Mouse (Mus musculus) CD4-positive helper T cell, adult 2 months (primary cell): ENCODE measurements around the gene Fbxo3.
"Not testable (repeated sequence)": the region's sequence is repeated elsewhere in the genome, so short reads cannot be mapped to it uniquely, and the experiment has no call there.

Experiments used
- DNase-seq: peaks from one replicate; pipeline ENCODE4 v3.0.0-alpha.2; 2012; ENCODE audit warnings: low read depth, missing footprints, low spot score

Fbxo3 gene

DNA sequence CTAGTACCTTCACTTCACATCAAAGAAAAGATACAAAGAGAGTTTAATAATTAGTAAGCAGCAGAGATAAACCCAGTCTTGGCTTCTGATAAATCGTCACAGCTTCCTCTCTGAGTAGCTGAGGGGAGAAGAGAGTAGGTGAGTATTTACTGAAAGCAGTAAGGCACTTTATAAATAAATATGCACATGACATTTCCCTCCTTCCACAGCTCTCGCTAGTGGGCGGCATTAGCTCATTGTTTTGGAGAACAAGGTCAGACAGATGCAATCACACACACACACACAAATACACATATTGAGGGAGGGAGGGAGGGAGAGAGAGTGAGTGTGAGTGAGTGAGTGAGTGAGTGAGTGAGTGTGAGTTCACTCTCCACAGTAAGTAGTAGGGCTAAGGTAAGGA is 8.8 kb downstream of the Fbxo3 start:
- no peak for DNase-seq

DNA sequence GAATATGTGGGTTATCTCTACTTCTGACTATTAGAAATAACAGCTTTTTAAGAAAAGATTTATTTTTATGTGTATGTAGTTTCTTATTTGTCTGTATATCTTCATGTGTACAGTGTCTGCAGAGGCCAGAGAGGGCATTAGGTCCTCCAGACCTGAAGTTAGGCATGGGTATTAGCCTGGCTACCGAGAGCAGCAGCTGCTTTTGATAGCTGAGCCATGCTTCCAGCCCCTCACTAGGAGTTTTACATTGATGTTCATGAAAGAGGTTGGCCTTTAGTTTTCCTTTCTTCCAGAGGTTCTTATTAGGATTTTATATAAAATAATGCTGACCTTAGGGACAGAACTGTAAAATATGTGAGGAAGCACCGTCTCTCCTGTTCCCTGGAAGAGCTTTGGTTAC is 10.7 kb downstream of the Fbxo3 start:
- no peak for DNase-seq

DNA sequence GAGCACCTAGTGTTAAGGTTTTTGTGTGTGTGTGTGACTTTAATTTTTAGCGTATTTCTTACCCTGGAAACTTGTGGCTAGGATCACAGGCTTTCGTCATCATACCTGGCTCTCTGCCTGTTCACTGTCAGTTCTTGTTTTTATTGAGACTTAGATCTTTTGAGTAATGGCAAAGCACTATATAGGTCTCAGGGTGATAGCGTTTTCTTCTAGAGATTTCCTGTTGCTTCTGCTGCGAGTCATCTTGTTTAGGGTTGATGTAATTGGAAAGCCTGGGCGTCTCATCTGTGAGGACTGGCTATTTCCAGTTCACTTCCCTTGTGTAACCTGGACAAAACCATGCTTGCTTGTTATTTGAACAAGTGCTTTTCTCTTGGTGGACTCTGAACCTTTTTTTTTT is 14.1 kb downstream of the Fbxo3 start:
- DNase-seq = peak; percentile 6

DNA sequence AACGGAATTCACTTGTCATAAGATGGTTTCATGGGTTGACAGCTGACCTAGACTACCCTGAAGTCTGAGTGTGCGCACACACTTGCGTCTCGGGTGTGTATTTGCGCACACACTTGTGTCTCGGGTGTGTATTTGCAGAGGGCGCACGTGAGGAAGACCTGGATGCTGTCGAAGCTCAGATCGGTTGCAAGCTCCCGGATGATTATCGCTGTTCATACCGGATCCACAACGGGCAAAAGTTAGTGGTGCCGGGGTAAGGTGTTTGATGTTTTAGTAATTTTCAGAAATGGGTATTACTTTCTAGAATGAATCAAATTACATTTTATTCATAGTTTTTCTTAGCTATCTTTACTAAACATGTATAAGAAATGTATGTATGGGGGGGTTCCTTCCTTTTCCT is 15.2 kb downstream of the Fbxo3 start:
- no peak for DNase-seq

GRCm38 (mm10) chr2:104043624-104044478 is 16.3 kb downstream of the Fbxo3 start:
- no peak for DNase-seq

GRCm38 (mm10) chr2:104044479-104045080 is 17.1 kb downstream of the Fbxo3 start:
- DNase-seq = no peak

- no peak for DNase-seq
Observed at GRCm38 (mm10) chr2:104058381-104058780, 30.9 kb downstream of the Fbxo3 start.

DNA sequence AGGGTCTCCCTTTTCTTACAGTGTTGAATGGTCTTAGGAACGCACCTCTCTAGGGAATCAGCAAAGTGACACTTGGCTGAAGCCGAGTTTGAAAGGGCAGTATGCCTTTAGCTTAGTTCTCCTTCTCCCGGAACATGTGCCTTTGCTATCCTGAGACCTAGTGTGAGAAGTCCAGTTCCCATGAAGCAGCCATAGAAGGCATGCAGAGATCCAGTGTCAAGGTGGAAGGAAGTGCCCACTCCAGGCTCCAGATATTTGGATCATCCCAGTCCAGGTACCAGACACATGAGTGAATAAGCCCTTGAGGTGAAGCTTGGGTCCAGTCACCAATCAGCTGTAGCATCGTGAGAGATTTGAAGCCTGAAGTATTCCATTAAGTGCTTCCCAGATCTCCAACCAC is 31.4 kb downstream of the Fbxo3 start:
- DNase-seq = no peak

- DNase-seq = no peak
Observed at GRCm38 (mm10) chr2:104059786-104060185, 32.3 kb downstream of the Fbxo3 start.

DNA sequence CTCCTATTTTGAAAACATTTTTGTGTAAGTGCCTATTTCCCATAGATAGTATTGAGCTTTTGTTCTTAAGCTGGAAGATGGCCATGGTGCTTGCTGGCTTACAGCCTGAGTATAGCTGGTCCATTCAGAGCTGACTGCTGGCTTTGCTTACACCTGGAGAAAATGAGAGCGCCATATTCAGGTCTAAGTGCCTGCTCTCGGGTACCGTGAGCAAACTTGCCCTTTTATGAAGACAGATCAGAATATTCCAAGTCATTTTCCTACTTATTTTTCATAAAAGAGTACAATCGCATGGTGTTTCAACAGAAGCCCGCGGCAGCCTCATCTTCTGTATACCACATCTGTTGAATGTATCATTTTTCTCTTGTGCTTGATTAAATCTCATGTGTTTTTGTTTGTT is 33.5 kb downstream of the Fbxo3 start:
- no peak for DNase-seq

GRCm38 (mm10) chr2:104062665-104063064 is 35.1 kb downstream of the Fbxo3 start:
- DNase-seq = no peak

- no peak for DNase-seq
Observed at GRCm38 (mm10) chr2:104064152-104064551, 36.6 kb downstream of the Fbxo3 start.

DNA sequence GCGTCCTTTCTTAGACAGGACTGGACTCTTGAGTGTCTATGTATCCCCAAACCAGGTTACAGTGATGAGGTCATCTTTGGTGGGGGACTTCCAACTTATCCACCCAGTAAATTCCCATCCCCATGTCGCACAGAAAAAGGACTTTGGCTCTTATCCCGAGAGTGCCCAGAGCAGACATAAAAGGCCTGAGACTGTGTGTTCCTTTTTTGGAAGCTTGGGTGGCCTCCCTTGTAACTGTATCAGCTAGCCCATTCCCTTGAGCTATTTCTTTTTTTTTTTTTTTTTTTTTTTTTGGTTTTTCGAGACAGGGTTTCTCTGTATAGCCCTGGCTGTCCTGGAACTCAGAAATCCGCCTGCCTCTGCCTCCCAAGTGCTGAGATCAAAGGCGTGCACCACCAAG is 38.0 kb downstream of the Fbxo3 start, which contains the start of gene Gm10912:
Gene Gm10912 (plus strand): TSS at position 301 of the 400 bp plus-strand sequence.
- not testable (repeated sequence) for DNase-seq

- not testable (repeated sequence) for DNase-seq
Observed at GRCm38 (mm10) chr2:104068450-104068849, 40.9 kb downstream of the Fbxo3 start, which contains the start of gene Gm10799. TSS of gene Gm10799 (minus strand) at chr2:104068550.

- DNase-seq = peak; percentile 56
Observed at GRCm38 (mm10) chr2:104069704-104070185, 42.2 kb downstream of the Fbxo3 start, which contains the start of gene Cd59b. TSS of gene Cd59b (plus strand) at chr2:104069849.

DNA sequence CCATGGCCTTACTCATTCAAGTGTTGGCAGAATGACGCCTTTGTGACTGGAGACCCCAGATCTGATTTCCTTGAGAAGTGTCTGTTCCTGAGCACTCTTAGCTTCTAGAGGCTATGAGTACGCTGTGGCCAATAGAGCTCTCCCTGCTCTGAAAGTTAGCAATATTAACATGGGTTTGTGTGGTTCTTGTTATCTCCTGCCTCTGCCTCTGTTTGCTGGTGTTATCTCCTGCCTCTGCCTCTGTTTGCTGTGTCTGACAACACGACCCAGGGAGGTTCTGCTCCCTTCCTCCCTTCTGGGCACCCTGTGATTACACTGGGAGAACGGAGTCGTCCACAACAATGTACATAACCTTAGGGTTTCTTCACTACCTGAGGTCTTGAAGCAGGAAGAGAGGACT is 50.8 kb downstream of the Fbxo3 start:
- DNase-seq = not testable (repeated sequence)

DNA sequence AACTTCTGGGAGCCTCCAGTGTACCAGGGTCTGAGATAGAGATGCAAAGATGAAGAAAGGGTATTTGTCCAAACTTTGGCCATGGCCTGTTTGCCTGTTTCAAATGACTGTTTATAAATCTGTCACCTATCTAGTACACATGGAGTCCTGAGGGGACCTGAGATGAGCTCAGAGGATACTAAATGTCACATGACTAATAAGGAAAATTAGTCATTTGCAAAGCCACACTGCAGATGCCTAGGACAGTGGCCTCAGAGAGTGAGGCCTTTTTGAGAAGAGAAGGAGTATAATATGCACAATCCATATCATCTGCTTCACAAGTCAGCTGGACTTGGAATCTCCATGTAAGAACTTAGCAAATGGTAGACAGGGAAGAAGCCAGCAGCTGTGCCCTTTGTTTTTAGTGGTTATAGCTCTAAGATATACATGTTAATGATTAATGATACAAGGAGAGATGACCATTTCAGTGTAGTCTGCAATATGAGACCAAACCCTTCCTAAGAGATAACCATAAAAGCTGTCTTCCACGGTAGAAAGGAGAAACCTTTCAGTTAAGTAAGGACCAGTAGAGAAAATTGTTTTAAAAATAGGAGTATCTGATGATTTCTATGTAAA is 54.0 kb downstream of the Fbxo3 start:
- DNase-seq = not testable (repeated sequence)

GRCm38 (mm10) chr2:104082474-104082873 is 55.0 kb downstream of the Fbxo3 start:
- DNase-seq = no peak

- not testable (repeated sequence) for DNase-seq
Observed at GRCm38 (mm10) chr2:104084027-104084426, 56.5 kb downstream of the Fbxo3 start.

DNA sequence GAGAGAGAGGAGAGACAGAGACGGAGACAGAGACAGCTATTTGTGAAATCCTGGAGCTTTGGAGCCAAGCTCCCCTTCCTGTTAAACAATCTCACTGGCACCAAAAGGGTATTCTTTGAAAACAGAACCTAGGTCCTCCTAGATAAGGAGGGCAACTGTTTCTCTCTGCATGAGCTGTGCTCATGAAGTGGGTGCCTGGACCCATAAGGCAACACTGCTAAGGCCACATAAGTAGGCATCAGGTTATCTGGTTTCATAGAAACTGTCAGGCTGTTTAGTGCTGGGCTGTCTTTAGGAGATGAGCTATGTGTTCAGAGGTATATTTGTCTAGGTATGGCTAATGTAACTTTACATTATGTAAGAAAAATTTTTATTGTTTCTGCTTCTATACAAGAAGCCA is 60.0 kb downstream of the Fbxo3 start:
- DNase-seq = not testable (repeated sequence)

DNA sequence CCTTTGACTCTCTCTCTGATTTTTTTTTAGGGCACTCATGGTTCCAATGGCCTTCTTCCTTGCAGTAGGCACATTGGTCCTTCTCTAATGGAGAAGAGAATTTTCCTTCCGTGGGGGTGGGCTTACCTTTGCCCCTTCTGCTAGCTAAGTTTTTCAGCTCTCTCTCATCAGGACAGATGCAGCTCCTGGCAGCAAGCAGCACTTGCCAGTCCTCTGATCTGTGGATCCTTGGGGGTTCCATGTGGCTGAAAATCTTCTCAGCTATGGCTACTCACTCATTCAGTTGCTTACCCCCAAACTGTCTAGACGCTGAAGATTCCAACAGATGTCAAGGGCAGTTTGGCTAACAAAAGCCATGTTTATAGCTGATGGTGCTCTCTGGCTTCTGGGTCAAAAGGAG is 65.8 kb downstream of the Fbxo3 start:
- DNase-seq = no peak

DNA sequence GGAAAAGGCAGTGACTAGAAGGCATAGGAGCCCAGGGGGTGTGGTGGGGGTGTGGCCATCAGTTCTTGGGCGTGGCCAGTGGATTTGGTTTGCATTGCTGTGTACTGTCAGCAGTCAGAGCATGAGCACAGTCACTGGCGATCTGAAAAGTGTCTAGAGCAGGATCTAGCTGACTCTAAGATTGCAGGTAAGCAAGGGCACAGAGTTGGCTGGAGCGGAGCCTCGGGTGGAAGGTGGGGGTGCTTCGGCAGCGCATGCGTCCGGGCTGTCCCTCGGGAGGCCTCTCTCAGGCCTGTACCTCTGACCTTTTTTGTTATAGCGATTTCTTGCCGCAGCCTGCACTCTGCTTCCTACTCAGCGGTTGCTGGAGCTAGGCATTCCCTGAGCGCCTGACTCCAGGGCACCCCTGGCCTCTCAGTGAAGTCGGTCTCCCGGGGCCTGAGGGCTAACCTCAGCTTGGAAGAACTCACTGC is 68.3 kb downstream of the Fbxo3 start, which contains the start of gene Cd59a:
Gene Cd59a (plus strand): TSS at position 61 of the 473 bp plus-strand sequence.
- DNase-seq = peak; percentile 22
